Mouse (Mus musculus): ENCODE measurements around the gene Anapc7.
"Not testable (repeated sequence)": the region's sequence is repeated elsewhere in the genome, so short reads cannot be mapped to it uniquely, and the experiment has no call there.

Anapc7 gene

GRCm38 (mm10) chr5:122452194-122452593 lies 30.7 kb downstream of the Anapc7 start:
- DNase-seq = no peak

- no peak for DNase-seq
Measured at GRCm38 (mm10) chr5:122453188-122453587, 31.7 kb downstream of the Anapc7 start.

- DNase-seq = no peak
Measured at GRCm38 (mm10) chr5:122454442-122454841, 32.9 kb downstream of the Anapc7 start.

GRCm38 (mm10) chr5:122454883-122455282 lies 33.4 kb downstream of the Anapc7 start:
- DNase-seq = no peak

GRCm38 (mm10) chr5:122455584-122455983 lies 34.1 kb downstream of the Anapc7 start:
- no peak for DNase-seq

- not testable (repeated sequence) for DNase-seq
Measured at GRCm38 (mm10) chr5:122457054-122457453, 35.6 kb downstream of the Anapc7 start.

GRCm38 (mm10) chr5:122458066-122458465 lies 36.6 kb downstream of the Anapc7 start:
- DNase-seq = no peak

- no peak for DNase-seq
Measured at GRCm38 (mm10) chr5:122459335-122459734, 37.8 kb downstream of the Anapc7 start.

GRCm38 (mm10) chr5:122460656-122461055 lies 39.2 kb downstream of the Anapc7 start:
- no peak for DNase-seq

GRCm38 (mm10) chr5:122461431-122461830 lies 39.9 kb downstream of the Anapc7 start:
- no peak for DNase-seq

- DNase-seq = no peak
Measured at GRCm38 (mm10) chr5:122471658-122472057, 50.2 kb downstream of the Anapc7 start.

- no peak for DNase-seq
Measured at GRCm38 (mm10) chr5:122474643-122475363, 53.3 kb downstream of the Anapc7 start.

- no peak for DNase-seq
Measured at GRCm38 (mm10) chr5:122476078-122476477, 54.6 kb downstream of the Anapc7 start.

- DNase-seq = no peak
Measured at GRCm38 (mm10) chr5:122477492-122477891, 56.0 kb downstream of the Anapc7 start.

GRCm38 (mm10) chr5:122479131-122479530 lies 57.6 kb downstream of the Anapc7 start:
- no peak for DNase-seq

- DNase-seq = peak; percentile 56
Measured at GRCm38 (mm10) chr5:122481844-122482243, 60.4 kb downstream of the Anapc7 start.

- no peak for DNase-seq
Measured at GRCm38 (mm10) chr5:122482733-122483391, 61.4 kb downstream of the Anapc7 start.

- DNase-seq = not testable (repeated sequence)
Measured at GRCm38 (mm10) chr5:122486243-122486642, 64.8 kb downstream of the Anapc7 start.

GRCm38 (mm10) chr5:122487825-122488224 lies 66.3 kb downstream of the Anapc7 start:
- DNase-seq = peak; percentile 43

- DNase-seq = no peak
Measured at GRCm38 (mm10) chr5:122490148-122490547, 68.7 kb downstream of the Anapc7 start.

GRCm38 (mm10) chr5:122491385-122491784 lies 69.9 kb downstream of the Anapc7 start:
- no peak for DNase-seq

- no peak for DNase-seq
Measured at GRCm38 (mm10) chr5:122493035-122493434, 71.5 kb downstream of the Anapc7 start.

GRCm38 (mm10) chr5:122494449-122494848 lies 73.0 kb downstream of the Anapc7 start:
- no peak for DNase-seq
